ENCODE assay signal across 8 mouse cellular contexts in genomic region chr7:45786661-45787413, GRCm38 (mm10). TPM values are rescaled to one million over a fixed set of nuclear protein-coding genes. Genes with fewer than 3 reads are reported as not detected.
DNase-seq lines count a peak whose midpoint lies in the region; ATAC-seq and TF ChIP-seq lines count a peak whose summit lies in the region.
"Had no signal": no experiment of that assay in that cellular context is flagged by ENCODE, and none has a peak within 500 bp of the region (broad histone marks: within the 10 kb centered on the region; RNA-seq: fewer than 3 reads in every experiment).

No protein-coding gene starts in this region.

- H3K27ac ChIP-seq in ES-E14 (ENCODE audit: insufficient read depth, low read depth, low read length, poor library complexity, severe bottlenecking) = no peak overlapping the region
- no peak overlapping the region; the same call in 1 of the 2 replicates for H3K27ac ChIP-seq in embryonic facial prominence, embryonic 11.5 days (replicated peaks; ENCODE audit: low read depth, low read length)
- no peak overlapping the region for H3K27ac ChIP-seq in intestine, postnatal 0 days (ENCODE audit: low read depth, low read length)
- H3K27ac ChIP-seq in midbrain, embryonic 14.5 days (replicated peaks; ENCODE audit: low read depth, low read length) = peak overlapping the region; percentile 99

- H3K27me3 ChIP-seq in E14TG2a.4 (ENCODE audit: insufficient read depth, low read length) = peaks cover 10% of the 10 kb centered on the region
- H3K27me3 ChIP-seq in embryonic facial prominence, embryonic 11.5 days (ENCODE audit: control insufficient read depth, insufficient read depth, low read length) = no peaks in the 10 kb centered on the region
- peaks cover 32% of the 10 kb centered on the region for H3K27me3 ChIP-seq in intestine, postnatal 0 days (replicated peaks; ENCODE audit: control insufficient read depth, insufficient read depth, low read length)
- no peaks in the 10 kb centered on the region for H3K27me3 ChIP-seq in midbrain, embryonic 14.5 days (ENCODE audit: control insufficient read depth, insufficient read depth, low read length)

- H3K4me1 ChIP-seq in E14TG2a.4 (replicated peaks; ENCODE audit: low read depth, low read length) = peaks cover 56% of the 10 kb centered on the region
- H3K4me1 ChIP-seq in ES-E14 (ENCODE audit: control insufficient read depth in 2 of 2, insufficient read depth in 2 of 2, low read length in 2 of 2, poor library complexity in 1 of 2) = peaks cover 2 to 17% of the 10 kb centered on the region in 2 experiments; a peak in 3 of 4 replicates
- H3K4me1 ChIP-seq in embryonic facial prominence, embryonic 11.5 days (ENCODE audit: control insufficient read depth, insufficient read depth, low read length) = no peaks in the 10 kb centered on the region
- peaks cover 12% of the 10 kb centered on the region; the same call in 1 of the 2 replicates for H3K4me1 ChIP-seq in intestine, postnatal 0 days (replicated peaks; ENCODE audit: control insufficient read depth, insufficient read depth, low read length)
- H3K4me1 ChIP-seq in midbrain, embryonic 14.5 days (ENCODE audit: control insufficient read depth, insufficient read depth, low read length) = peaks cover 20% of the 10 kb centered on the region

- TF ChIP-seq CTCF in E14TG2a.4 (conservative IDR thresholded peaks at IDR 0.05; ENCODE audit: low read length) = no peak
- TF ChIP-seq CTCF in intestine, postnatal 0 days (IDR thresholded peaks at IDR 0.05; ENCODE audit: low read depth) = no peak

- peak overlapping the region; percentile 94 for H3K4me2 ChIP-seq in embryonic facial prominence, embryonic 11.5 days (ENCODE audit: low read depth, low read length)
- H3K4me2 ChIP-seq in intestine, postnatal 0 days (replicated peaks; ENCODE audit: low read depth) = peak overlapping the region; percentile 67
- peak overlapping the region; percentile 90 for H3K4me2 ChIP-seq in midbrain, embryonic 14.5 days (ENCODE audit: low read length)

- peak; percentile 89 for DNase-seq in ES-E14 (ENCODE audit: low read depth, low spot score)
- DNase-seq in embryonic facial prominence, embryonic 11.5 days (ENCODE audit: low spot score) = peak; percentile 79
- peak; percentile 77 for DNase-seq in midbrain, embryonic 14.5 days

- 5% methylated on average over 17 of the region's 17 CpGs for WGBS in embryonic facial prominence, embryonic 11.5 days
- 19% methylated on average over 17 of the region's 17 CpGs for WGBS in intestine, postnatal 0 days
- WGBS in midbrain, embryonic 14.5 days = 12% methylated on average over 17 of the region's 17 CpGs

- peak overlapping the region; percentile 84 for H3K4me3 ChIP-seq in E14TG2a.4 (replicated peaks; ENCODE audit: low read length)
- H3K4me3 ChIP-seq in ES-E14 (ENCODE audit: insufficient read depth in 1 of 2, low read depth in 1 of 2, low read length in 2 of 2, poor library complexity in 1 of 2, severe bottlenecking in 1 of 2) = peak overlapping the region; percentile 53 to 71
- H3K4me3 ChIP-seq in embryonic facial prominence, embryonic 11.5 days (ENCODE audit: low read depth, low read length) = peak overlapping the region; percentile 95
- H3K4me3 ChIP-seq in intestine, postnatal 0 days (ENCODE audit: low read depth, low read length) = 0 out of 2 replicates have a peak overlapping the region, but pooled peaks have one; percentile 4
- H3K4me3 ChIP-seq in midbrain, embryonic 14.5 days (replicated peaks; ENCODE audit: low read depth, low read length) = peak overlapping the region; percentile 83

- ATAC-seq in embryonic facial prominence, embryonic 11.5 days (replicated peaks; ENCODE audit: insufficient number of reproducible peaks, low FRiP score, low TSS enrichment, low read depth) = peak; percentile 37; the same call in 1 of the 2 replicates
- no peak for ATAC-seq in intestine, postnatal 0 days
- ATAC-seq in midbrain, embryonic 14.5 days (ENCODE audit: low FRiP score, low TSS enrichment) = no peak
- ATAC-seq in CD4-positive, CD25-positive, alpha-beta regulatory T cell, adult 4 months = no peak
- no peak for ATAC-seq in monocyte, adult 5-6 weeks (replicated peaks; ENCODE audit: insufficient number of reproducible peaks, low FRiP score, low TSS enrichment, poor library complexity, severe bottlenecking)

- peak overlapping the region; percentile 54; the same call in 1 of the 2 replicates for H3K9ac ChIP-seq in ES-E14 (ENCODE audit: insufficient read depth, low read depth, low read length, poor library complexity, severe bottlenecking)
- H3K9ac ChIP-seq in embryonic facial prominence, embryonic 11.5 days (replicated peaks; ENCODE audit: low read length) = peak overlapping the region; percentile 37
- no peak overlapping the region for H3K9ac ChIP-seq in intestine, postnatal 0 days (ENCODE audit: low read depth, low read length)
- H3K9ac ChIP-seq in midbrain, embryonic 14.5 days (replicated peaks; ENCODE audit: low read length) = peak overlapping the region; percentile 88

- in situ Hi-C loops in ES-E14 (cut with MboI; ENCODE audit: low sequenced_read_pairs in 2 of 2, unreplicated experiment in 2 of 2) = no loop called here

- peaks cover 32% of the 10 kb centered on the region for H3K36me3 ChIP-seq in E14TG2a.4 (ENCODE audit: insufficient read depth, low read length)
- no peaks in the 10 kb centered on the region; the same call in 1 of the 2 replicates for H3K36me3 ChIP-seq in ES-E14 (ENCODE audit: control insufficient read depth, insufficient read depth, low read length, poor library complexity, severe bottlenecking)
- H3K36me3 ChIP-seq in embryonic facial prominence, embryonic 11.5 days (replicated peaks; ENCODE audit: control insufficient read depth, insufficient read depth, low read depth, low read length) = peaks cover 14% of the 10 kb centered on the region
- no peaks in the 10 kb centered on the region; the same call in 1 of the 2 replicates for H3K36me3 ChIP-seq in intestine, postnatal 0 days (ENCODE audit: control insufficient read depth, insufficient read depth)
- peaks cover 49% of the 10 kb centered on the region for H3K36me3 ChIP-seq in midbrain, embryonic 14.5 days (ENCODE audit: control insufficient read depth, insufficient read depth, low read length)

- H3K9me3 ChIP-seq in E14TG2a.4 (ENCODE audit: low read length) = peaks cover 5% of the 10 kb centered on the region; the same call in 1 of the 2 replicates
- H3K9me3 ChIP-seq in ES-E14 (ENCODE audit: control insufficient read depth, insufficient read depth, low read depth, low read length) = no peaks in the 10 kb centered on the region
- H3K9me3 ChIP-seq in embryonic facial prominence, embryonic 11.5 days (replicated peaks; ENCODE audit: control insufficient read depth, low read length) = no peaks in the 10 kb centered on the region
- H3K9me3 ChIP-seq in intestine, postnatal 0 days (ENCODE audit: control insufficient read depth) = no peaks in the 10 kb centered on the region
- H3K9me3 ChIP-seq in midbrain, embryonic 14.5 days (ENCODE audit: control insufficient read depth, low read length) = no peaks in the 10 kb centered on the region

TF ChIP-seq in ES-E14, 5 proteins besides CTCF, POLR2A, EP300 and RAD21 (continues in another document):
- TF ChIP-seq ZNF384 (IDR thresholded peaks at IDR 0.05; ENCODE audit: low read depth, low read length) (no peak), HCFC1 (IDR thresholded peaks at IDR 0.05; ENCODE audit: borderline replicate concordance, insufficient read depth, low read length) (no peak), CHD2 (IDR thresholded peaks at IDR 0.05; ENCODE audit: low read depth, low read length) (peak; percentile 83), MAFK (IDR thresholded peaks at IDR 0.05; ENCODE audit: insufficient read depth, low read depth, low read length) (no peak)

RNA-seq across cellular contexts. Expression of gene Sult2b1, which starts 2.4 kb away (rescaled TPM):
- total RNA-seq in ES-E14 (2012; rRNA removed) = 1.6 and 2.1 TPM in 2 replicates
- 1.8 and 2.0 TPM in 2 replicates for polyA plus RNA-seq in embryonic facial prominence, embryonic 11.5 days (2014; fragmentation: Nextera tagmentation; extraction: Ambion mirVana)
- 36.7 and 37.1 TPM in 2 replicates for polyA plus RNA-seq in intestine, postnatal 0 days (2015; fragmentation: Nextera tagmentation; extraction: Ambion mirVana)
- polyA plus RNA-seq in midbrain, embryonic 14.5 days (2014; fragmentation: Nextera tagmentation; extraction: Ambion mirVana) = 5.2 and 8.5 TPM in 2 replicates
- polyA plus RNA-seq in CD4-positive, CD25-positive, alpha-beta regulatory T cell, adult 4 months (2017; shearing (Covaris generic)) = 1 to 10 TPM; 3.1 to 5.2 TPM
- total RNA-seq in monocyte, adult 5-6 weeks (2017) = 1.3 to 7.5 TPM in 2 of 3 replicates, not detected in the other

RNA-seq across cellular contexts. Expression of gene Lmtk3, which starts 3.3 kb away (rescaled TPM):
- total RNA-seq in ES-E14 (2012; rRNA removed) = 7.2 and 9.5 TPM in 2 replicates
- polyA plus RNA-seq in embryonic facial prominence, embryonic 11.5 days (2014; fragmentation: Nextera tagmentation; extraction: Ambion mirVana) = 2.9 and 3.2 TPM in 2 replicates
- 0.08 and 0.29 TPM in 2 replicates for polyA plus RNA-seq in intestine, postnatal 0 days (2015; fragmentation: Nextera tagmentation; extraction: Ambion mirVana)
- 25.2 and 30.2 TPM in 2 replicates for polyA plus RNA-seq in midbrain, embryonic 14.5 days (2014; fragmentation: Nextera tagmentation; extraction: Ambion mirVana)
- not detected for polyA plus RNA-seq in CD4-positive, CD25-positive, alpha-beta regulatory T cell, adult 4 months (2017; shearing (Covaris generic))
- not detected in 3 replicates for total RNA-seq in monocyte, adult 5-6 weeks (2017)
- total RNA-seq: common myeloid progenitor, adult 5-6 weeks had no signal

RNA-seq across cellular contexts. Expression of gene Cyth2, which starts 27.5 kb away (rescaled TPM):
- 96.2 and 113 TPM in 2 replicates for total RNA-seq in ES-E14 (2012; rRNA removed)
- 168 and 170 TPM in 2 replicates for polyA plus RNA-seq in embryonic facial prominence, embryonic 11.5 days (2014; fragmentation: Nextera tagmentation; extraction: Ambion mirVana)
- 61.9 and 66.4 TPM in 2 replicates for polyA plus RNA-seq in intestine, postnatal 0 days (2015; fragmentation: Nextera tagmentation; extraction: Ambion mirVana)
- polyA plus RNA-seq in midbrain, embryonic 14.5 days (2014; fragmentation: Nextera tagmentation; extraction: Ambion mirVana) = 281 and 288 TPM in 2 replicates
- polyA plus RNA-seq in CD4-positive, CD25-positive, alpha-beta regulatory T cell, adult 4 months (2017; shearing (Covaris generic)) = 10 to 100 TPM; 20.8 to 21.4 TPM
- 59.2 to 78.0 TPM (median 72.7 TPM) in 3 replicates for total RNA-seq in monocyte, adult 5-6 weeks (2017)

RNA-seq across cellular contexts. Expression of gene Kcnj14, which starts 37.7 kb away (rescaled TPM):
- total RNA-seq in ES-E14 (2012; rRNA removed) = 1.6 and 2.6 TPM in 2 replicates
- polyA plus RNA-seq in embryonic facial prominence, embryonic 11.5 days (2014; fragmentation: Nextera tagmentation; extraction: Ambion mirVana) = 2.1 and 2.7 TPM in 2 replicates
- 0.10 and 0.27 TPM in 2 replicates for polyA plus RNA-seq in intestine, postnatal 0 days (2015; fragmentation: Nextera tagmentation; extraction: Ambion mirVana)
- 0.63 and 0.88 TPM in 2 replicates for polyA plus RNA-seq in midbrain, embryonic 14.5 days (2014; fragmentation: Nextera tagmentation; extraction: Ambion mirVana)
- not detected for polyA plus RNA-seq in CD4-positive, CD25-positive, alpha-beta regulatory T cell, adult 4 months (2017; shearing (Covaris generic))
- total RNA-seq in monocyte, adult 5-6 weeks (2017) = 0.19 TPM in 1 of 3 replicates, not detected in the others
- total RNA-seq: common myeloid progenitor, adult 5-6 weeks had no signal

RNA-seq across cellular contexts. Expression of gene Grwd1, which starts 43.9 kb away (rescaled TPM):
- 93.4 and 107 TPM in 2 replicates for total RNA-seq in ES-E14 (2012; rRNA removed)
- polyA plus RNA-seq in embryonic facial prominence, embryonic 11.5 days (2014; fragmentation: Nextera tagmentation; extraction: Ambion mirVana) = 78.6 and 81.7 TPM in 2 replicates
- polyA plus RNA-seq in intestine, postnatal 0 days (2015; fragmentation: Nextera tagmentation; extraction: Ambion mirVana) = 16.4 and 16.6 TPM in 2 replicates
- 37.2 and 37.4 TPM in 2 replicates for polyA plus RNA-seq in midbrain, embryonic 14.5 days (2014; fragmentation: Nextera tagmentation; extraction: Ambion mirVana)
- polyA plus RNA-seq in CD4-positive, CD25-positive, alpha-beta regulatory T cell, adult 4 months (2017; shearing (Covaris generic)) = 10 to 100 TPM; 26.2 to 36.3 TPM
- 5.8 to 8.7 TPM (median 6.7 TPM) in 3 replicates for total RNA-seq in monocyte, adult 5-6 weeks (2017)

Comparison
In these comparisons a context has a peak if more than half of its experiments do, and no peak if none do; other contexts are left out.
1. H3K4me3 ChIP-seq: peak in every context shown above with its lines; median percentile 95 in embryonic facial prominence, embryonic 11.5 days; 84 in E14TG2a.4; 83 in midbrain, embryonic 14.5 days; 62 in ES-E14; 4 in intestine, postnatal 0 days.